Mouse (Mus musculus) right cerebral cortex, postnatal 25 days (tissue): ENCODE measurements at regions not wholly inside any gene's neighbourhood (a gene's known extent, or its start where the extent isn't known, plus 50 kb on each side); places are given as distances from the start of the nearest gene placed in this dataset.

Source experiments
- DNase-seq: peaks from one replicate; pipeline ENCODE4 v3.0.0; 2022

DNA sequence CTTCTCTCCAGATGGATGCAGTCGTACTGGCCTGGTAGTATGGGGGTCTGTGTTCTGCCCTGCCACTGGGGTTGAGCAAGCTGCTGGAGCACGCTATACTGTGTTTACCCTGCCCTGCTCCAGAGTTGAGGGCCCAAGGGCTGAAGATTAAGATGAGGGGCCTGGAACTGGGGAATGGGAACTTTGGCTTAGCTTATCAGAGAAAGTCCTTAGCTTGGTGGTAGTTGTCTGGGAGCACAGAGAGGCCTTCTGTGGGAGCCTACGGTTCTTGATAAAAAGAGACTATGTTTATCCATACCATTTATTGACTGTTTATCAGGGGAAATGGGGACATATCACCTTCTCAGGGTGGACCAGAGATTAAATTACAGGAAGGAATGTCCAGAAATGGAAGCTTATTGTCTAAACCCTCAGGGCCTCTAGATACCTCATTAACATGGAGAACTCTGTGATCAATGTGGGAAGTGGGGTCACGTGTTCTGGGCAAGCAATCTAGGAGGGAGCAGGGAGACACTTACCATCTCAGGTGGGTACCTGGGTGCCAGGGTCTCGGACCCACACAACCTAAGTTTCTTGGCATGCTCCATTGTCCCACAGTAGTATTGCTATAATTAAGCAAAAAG, 58.7 kb downstream of the Mycn start:
- DNase-seq, result no peak

DNA sequence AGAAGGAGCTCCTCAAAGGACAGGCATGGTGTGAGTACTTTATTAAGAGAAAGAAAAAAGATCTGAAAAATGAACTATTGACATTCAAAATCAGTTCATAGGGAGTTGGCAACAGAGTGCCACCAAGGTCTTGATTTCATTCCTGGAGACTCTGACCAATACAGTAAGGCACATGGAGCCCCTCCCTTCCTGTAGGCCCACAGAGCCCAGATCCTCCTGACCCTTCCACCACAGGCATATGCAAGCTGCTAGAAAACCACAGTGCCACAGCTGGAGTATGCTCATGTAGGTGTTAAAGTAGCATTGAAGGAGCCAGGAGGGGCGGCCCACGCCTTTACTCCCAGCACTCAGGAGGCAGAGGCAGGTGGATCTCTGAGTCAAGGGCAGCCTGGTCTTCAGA, 63.7 kb downstream of the Mycn start:
- no peak for DNase-seq

DNA sequence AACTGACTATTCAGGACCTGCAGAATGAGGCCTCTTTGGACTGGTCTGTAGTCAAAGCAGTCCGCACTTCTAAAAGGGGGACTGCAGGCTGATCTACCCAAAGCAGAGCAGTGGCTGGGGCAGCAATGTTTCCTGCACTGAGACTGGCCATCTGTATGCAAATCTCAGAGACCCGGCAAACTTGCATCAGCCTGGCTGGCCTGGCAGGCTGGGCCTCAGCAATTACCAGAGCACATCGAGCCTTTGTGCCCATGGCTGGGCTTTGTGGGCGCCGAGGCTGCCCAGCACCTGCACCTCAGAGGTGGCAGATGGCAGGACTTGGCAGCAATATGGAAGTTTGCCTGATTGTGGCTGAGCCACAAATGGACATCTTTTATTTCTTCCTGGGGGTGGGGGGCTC, 64.2 kb downstream of the Mycn start:
- no peak for DNase-seq

DNA sequence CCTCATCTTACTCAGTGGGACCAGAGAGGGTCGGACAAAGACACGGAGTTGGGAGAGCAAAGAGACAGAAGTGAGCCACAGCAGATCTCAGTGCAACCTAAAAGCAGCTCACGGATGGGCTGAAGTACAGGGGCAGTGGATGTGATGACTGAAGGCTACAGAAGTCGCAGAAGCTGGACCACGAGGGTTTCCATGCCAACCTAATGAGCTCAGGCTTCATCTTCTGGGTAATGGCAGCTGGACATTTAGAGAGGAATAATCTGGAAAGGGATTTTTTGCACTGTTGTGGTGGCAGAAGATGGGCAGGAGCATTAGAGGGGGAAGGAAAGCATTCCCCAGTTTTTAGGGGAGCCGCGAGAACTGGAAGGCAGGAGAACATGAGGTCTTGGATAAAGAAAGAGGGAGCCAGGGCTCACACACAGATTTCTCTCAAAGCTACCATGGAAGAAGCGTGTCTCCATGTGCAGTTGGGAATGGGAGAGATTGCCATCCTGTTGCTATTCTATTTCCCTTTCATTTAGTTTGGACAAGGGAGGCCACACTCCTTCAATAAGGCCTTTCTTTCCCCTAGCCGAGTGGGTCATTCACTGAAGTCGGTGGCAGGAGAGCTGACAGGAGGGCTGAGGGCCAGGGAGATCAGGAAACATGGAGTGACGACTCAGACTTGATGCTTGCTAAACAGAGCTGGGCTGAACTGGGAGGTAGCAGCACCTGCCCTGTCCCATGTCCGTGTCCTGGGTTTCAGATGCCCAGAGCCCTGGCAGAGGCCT, 65.6 kb downstream of the Mycn start:
- no peak for DNase-seq

DNA sequence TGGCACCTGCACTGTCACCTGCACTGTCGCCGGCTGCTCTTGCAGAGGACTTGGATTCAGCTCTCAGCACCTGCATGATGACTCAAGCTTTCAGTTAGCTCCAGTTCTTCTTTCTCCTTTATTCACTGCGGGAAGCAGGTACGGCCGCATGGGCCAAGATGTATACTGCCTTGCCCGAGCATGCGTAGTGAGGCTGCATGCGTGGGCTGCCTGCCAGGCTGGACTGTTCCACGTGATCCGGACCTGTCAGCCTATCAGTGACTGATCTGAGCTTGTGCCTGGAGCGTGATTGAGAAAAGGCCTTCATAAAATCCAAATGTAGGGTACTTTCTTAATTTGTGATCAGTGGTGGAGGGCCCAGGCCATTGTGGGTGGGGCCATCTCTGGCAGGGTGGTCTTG, 68.2 kb downstream of the Mycn start:
- no peak for DNase-seq

DNA sequence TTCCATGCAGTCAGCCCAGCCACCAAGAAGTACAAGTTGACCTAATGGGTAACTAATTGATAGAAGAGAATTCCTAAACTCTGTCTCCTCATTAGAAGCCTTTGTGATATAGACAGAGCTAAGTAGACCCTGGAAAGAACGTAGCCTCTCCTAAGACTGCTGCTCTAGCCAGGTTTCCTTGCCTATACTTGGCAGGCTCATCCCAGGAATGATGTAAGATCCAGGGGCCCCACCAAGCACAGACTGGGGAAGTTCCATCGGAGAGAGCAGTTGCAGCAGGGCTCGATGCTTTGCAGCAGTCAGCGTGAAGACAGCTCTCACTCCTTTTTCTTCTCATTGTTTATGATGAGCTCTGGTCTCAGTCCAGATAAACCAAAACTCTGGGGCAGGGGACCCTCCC, 68.7 kb downstream of the Mycn start:
- DNase-seq, result no peak

DNA sequence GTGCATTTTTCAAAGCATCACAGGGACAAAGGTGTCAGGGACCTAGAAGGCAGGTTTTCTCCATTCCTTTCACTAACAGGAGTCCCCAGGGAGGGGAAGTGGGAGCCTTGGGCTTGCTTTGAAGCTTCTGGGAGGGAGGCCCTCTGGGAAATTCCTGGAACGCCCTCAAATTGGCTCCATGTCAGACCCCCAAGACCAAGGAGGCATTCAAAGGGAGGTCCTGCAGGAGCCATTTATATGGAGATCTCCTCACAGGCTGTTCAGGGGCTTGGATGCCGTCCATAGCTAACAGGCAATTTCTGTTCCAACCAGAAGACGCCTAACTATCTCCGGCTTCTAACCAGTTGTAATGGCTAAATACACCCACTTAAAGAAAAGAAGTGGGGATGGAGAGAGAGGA, 70.4 kb downstream of the Mycn start:
- DNase-seq, result peak; percentile 45

DNA sequence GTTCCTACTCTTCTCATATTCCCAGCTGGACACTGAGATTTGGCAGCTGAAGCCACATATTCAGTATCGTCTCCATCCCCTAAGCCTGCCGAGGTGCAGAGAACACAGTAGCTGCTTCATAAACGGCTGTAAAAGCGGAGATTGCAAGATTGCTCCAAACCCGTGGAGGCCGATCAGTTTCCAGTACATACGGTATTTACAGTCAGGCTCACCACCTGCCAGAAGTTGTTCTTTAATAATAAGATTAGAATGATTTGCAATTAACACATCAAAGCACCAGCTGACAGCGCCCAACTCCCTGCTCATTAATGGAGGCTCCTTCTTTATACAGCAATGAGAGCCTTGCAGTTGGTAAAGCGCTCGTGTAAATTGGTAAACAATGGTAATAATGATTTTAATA, 75.1 kb downstream of the Mycn start:
- no peak for DNase-seq

DNA sequence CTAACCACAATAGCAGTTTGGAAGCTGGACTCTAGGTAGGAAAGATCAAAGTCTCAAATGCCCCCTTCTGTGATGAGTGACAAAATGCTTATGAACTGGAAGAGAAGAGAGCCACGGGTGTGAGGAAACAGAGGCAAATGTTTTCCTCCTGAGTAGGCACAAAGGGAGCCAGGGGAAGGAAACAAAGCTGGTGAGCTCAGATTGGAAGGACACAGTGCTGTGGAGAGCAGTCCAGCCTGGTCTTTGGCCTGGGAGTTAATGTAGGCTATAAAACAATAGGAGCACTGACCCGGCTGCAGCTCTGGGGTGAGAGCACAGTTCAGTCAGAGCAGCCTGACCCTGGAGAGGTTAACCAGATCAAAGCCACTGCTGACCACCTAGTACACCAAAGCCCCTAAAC, 91.0 kb downstream of the Mycn start:
- no peak for DNase-seq

DNA sequence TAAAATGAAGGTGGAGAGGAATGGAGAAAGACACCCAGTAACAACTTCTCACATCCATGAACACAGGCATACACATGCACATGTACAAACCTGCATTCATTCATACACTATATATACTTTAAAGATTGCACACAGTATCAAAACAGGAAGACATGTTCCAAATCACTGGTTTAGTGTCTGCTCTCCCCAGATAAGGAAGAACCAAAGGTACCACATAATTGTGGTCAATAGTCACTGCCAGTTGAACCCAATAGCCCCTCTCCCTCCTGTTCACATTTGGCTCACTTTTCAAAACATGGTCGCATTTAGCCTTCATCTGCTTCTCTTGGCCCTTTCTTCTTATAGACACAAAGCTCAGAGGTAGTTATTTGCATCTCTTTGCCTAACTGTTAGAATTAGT, 95.0 kb downstream of the Mycn start:
- no peak for DNase-seq

DNA sequence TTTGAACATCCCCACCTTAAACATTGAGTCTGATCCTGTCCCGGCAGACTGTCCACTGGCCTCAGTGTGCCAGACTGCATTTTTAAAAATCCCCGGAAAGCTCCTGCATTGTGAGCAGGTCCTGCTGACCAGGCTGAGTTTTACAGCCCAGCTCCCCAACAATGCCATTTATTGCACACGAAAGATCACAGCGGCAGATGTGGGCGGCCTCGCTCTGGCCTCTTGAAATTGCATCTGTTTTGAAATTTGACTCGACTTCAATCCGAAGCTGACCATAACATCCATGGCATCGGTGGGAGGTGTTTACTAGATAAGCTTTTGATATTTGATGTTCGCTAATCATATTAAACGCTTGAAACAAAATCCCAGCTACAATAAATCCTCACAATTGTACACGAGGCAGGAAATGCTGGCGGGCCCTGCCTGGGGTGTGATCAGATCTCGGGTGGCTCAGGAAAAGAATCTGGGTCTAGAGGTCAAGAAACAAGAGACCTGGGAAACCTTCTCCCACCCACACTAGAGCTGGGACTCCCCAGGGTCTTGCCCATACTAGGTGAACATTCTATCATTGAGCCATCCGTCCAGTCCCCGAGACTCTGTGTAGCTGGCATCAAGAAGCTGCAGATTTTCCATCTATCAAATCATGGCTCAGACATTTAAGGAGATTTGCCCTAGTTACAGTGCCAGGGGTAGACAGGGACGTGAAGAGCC, 99.3 kb downstream of the Mycn start:
- no peak for DNase-seq

DNA sequence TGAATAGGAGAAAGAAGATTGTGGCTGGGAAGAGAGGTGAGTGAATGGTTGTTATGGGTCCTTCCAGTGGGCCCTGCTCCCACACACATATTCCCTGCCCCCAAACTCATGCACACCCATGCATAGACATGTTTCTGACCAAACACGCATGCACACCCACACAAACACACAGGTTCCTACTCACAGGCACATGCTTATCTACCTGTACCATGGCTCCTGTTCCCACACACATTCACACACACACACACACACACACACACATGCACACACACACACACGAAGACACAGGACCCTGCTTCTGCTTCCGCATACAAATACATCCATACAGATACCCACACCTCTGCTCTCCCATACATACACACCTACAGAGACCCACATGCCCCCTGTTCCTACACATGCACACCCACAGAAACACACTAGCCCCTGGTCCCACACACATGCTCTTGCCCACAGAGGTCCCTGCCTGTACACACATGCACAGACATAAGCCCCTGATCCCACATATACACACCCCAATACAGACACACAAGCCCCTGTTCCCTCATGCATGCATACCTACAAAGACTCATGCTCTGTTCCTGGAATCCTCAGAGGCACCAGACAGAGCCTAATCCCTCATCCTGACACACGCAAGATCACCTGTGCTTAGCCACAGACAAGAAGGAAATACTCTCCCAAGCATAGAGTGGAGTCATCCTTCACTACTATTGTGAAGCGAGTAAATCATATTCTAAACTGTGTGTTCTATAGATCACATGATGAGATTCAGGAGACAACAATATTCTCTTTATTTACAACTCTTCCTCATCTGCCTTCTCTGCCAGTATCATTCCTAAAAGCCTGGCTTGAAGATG, 100.1 kb downstream of the Mycn start:
- DNase-seq, result no peak

DNA sequence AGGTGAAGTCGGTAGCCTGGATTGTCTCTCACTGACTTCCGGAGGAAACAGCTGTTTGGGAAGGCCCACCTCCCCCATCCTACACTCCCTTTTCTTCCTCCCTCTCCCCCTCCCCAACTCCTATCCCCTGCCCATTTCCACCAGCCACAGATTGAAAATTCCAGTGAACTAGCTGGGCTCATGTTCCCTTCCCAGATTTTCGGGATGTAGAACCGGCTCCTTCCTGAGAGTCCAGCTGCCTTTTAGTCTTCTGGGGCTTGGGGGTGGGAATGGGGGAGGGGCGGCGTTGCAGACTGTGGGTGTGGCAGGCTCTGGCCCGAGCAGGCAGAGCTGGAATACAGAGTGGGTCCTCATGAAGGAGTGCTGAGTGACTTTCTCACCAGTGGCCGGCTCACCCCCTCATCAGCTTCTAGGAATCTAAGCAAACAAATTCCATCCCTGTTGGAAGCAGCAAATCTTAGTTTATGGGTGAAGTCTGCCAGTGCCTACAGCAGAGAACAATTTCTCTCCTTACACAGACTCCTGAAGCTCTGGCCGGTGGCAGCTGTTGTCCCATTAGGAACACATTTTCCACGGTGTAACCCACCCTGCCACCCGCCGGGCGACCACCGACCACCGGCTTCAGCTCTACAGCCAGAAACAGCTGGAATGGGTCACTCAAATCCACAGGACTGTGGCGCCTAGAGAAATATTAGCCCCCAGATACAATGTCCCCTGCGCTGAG, 100.9 kb downstream of the Mycn start:
- no peak for DNase-seq

DNA sequence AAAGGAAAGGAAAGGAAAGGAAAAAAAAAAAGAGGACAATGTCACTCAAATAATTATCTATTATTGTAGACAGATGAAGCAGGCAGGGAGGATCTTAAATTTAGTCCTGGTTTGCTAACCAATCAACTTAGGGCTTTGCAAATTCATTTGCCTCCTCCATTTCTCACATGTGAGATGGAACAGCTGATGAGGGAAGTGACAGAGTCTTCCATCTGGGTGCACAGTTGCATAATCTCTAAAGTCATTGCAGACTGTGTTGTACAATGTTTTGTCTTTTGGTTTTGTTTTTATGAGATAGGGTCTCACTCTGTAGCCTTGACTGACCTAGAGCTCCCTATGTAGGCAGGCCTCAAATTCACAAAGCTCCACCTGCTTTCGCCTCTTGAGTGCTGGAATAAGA, 103.9 kb downstream of the Mycn start:
- no peak for DNase-seq

DNA sequence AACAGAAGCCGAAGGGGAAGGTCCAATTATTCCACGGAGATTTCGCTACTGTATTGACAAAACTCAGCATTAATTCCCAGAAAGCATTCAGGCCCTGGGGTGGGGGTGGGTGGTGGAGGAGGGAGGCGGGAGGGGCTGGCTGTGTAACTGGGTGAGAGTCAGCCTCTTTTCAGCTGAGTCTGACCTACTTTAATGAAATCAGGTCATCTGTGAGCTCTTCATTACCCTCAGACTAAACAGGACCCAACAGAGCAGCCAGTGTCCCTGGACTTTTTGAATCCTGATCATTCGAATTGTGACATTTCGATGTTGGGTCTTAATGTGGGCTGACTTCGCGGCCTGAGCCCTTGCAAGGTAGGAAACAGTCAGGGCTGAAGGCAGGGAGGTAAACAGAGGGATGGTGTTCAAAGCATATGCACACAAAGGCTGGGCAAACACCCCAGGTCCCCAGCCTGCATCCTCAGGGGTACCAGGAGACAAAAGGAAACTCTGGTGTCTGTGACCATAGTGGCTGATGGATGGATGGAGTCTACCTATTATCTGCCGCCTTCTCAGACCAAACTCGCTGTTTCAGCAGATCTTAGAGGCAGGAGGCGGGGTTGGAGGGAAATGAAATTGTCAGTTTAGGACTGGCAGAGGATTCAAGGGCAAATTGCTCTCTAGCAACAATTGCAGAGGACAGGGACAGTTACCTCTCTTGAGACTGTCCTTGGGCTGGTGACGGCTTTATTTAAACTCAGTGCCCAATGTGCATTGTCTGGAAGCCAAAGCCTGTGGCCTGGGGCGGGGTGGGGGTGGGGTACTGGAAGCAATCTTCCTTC, 113.7 kb downstream of the Mycn start:
- DNase-seq, result no peak

DNA sequence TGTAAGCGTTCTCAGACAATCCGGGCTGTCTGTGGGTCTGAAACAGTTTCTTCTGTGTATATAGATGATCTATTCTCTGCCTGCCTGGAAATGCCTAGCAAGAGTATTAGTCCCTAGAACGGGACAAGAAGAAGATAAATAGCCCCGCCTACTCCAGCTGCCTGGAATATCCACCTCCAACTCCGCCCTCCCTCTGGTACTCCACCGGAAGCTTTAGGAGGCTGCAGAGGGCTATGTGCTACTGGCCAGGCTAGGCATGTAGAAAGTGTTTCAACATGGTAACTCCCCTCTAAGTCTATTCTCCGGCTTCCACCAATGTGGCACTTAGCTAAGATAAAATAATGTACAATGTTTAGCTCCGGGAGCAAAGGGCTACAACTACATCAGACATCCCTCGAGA, 114.3 kb downstream of the Mycn start:
- no peak for DNase-seq

DNA sequence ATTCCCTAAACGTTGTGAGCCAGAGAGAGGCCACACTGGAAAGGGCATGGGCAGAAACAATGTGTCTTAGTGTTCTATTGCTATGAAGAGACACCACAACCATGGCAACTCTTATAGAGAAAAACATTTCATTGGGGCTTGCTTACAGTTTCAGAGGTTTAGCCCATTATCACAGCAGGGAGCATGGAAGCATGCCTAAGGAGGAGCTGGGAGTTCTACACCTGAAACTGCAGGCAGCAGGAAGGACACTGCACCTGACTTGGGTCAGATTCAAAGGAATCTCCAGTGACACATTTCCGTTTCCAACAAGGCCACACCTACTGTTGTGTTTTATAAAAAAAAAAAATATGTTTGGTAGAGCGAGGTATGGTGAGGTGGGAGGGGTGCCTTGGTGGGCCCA, 115.3 kb downstream of the Mycn start:
- no peak for DNase-seq

DNA sequence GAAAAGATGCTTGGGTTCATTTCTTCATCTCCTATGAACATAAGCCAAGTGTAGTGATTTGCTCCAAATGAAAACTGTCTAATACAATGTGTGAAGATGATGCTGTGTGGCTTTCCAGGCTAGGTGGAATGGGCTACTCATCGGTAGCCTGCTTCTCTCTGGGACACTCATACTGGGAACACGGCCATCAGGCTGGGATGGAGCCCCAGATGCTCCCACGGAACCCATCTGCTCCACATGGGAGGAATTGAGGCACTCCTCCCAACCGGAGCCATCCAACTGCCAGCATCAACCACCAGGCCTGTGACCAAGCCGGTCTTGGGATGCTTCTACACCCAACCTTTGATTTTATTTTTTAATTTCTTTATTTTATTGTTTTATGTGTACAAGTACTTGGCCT, 115.9 kb downstream of the Mycn start:
- DNase-seq, result peak; percentile 33

DNA sequence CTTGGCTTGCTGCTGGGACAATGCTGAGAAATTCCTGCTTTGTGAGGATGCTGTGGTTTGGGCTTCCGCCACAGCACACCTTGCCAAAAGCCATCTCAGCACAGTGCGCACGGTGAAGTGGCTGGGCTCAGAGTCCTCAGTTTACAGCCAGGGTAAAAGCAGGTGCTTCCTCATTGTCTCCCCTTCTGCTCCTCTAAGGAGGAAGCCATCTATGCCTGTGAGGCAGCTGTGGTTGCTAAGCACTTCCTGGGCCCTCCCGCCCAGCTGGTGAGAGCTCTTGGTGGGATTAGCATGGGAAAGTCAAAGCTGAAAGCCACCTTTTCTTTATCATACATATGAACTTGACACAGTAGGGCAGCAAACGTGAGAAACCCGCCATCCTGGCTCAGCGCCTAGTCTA, 120.2 kb downstream of the Mycn start:
- DNase-seq, result no peak

DNA sequence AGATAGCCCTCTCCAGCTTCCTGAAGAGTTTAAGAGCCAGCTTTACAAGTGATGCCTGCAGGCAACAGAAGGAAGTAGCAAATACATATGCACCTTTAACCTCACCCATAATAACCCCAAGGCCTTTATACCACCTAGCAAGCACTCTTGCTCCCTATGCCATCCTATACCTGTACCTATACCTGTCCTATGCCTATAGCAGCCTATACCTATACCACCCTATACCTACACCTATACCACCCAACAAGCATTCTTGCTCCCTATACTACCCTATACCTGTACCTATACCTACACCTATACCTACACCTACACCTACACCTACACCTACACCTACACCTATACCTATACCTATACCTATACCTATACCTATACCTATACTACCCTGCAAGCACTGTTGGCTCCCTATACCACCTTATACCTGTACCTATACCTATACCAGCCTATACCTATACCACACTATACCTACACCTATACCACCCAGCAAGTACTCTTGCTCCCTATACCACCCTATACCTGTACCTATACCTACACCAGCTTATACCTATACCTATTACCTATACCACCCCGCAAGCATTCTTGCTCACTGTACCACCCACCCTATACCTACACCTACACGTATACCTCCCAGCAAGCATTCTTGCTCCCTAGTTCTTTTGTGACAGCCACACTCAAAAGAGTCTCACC, 120.9 kb downstream of the Mycn start:
- no peak for DNase-seq

DNA sequence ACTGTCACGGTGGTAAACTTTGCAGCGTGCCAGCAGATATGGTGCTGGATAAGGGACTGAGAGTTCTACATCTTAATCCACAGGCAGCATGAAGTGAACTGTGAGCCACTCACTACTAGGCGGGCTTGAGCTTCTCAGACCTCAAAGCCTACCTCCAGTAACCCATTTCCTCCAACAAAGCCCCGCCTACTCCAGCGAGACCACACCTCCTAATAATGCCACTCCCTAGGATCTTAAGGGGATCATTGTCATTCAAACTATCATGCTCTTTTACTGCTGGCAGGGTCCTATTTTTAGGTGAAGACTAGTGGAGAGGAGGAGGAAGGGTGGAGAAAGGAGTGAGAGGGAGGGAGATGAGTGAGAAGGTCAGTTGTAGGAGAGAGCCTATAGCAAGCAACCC, 122.0 kb downstream of the Mycn start:
- no peak for DNase-seq
